Mouse (Mus musculus): ENCODE results near the gene Hdx. TPM values are rescaled to one million over a fixed set of nuclear protein-coding genes. Genes with fewer than 3 reads are reported as not detected.

The Hdx gene
- polyA plus RNA-seq, 2 experiments, result 0.65 to 1.3 TPM

DNA sequence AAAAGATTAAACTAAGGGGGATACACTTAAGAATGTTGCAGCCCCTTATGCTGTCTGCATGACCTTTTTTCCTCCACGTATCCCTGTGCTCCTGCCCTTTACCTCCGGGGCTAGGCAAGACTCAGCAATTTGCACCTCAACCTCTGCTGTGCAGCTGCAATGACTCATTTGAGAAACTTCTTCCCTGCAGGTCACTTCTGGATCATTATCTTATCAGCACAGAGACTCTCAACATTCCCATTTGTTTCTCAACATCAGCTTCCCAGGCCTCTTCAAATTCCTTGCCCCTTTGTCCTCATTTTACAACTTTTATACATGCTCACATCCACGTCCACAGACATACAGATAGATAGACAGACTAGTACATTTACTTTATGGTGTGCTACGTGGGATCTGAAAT, 51.9 kb downstream of the Hdx start:
- ATAC-seq (ENCODE audit: low FRiP score, low read depth) (no peak), DNase-seq (ENCODE audit: low spot score) (no peak)
- Histone ChIP-seq H3K4me1 (ENCODE audit: control insufficient read depth, insufficient read depth, low read length) (no peaks in the 10 kb centered on the region), H3K36me3 (ENCODE audit: control insufficient read depth, insufficient read depth, low read length) (no peaks in the 10 kb centered on the region), H3K27me3 (ENCODE audit: control insufficient read depth, insufficient read depth, low read length) (no peaks in the 10 kb centered on the region), H3K4me2 (replicated peaks; ENCODE audit: low read depth, low read length, severe bottlenecking) (no peak overlapping the region), H3K4me3 (replicated peaks; ENCODE audit: low read length) (no peak overlapping the region), H3K27ac (replicated peaks; ENCODE audit: low read depth, low read length) (no peak overlapping the region), H3K9ac (ENCODE audit: low read depth, low read length, severe bottlenecking) (no peak overlapping the region), H3K9me3 (ENCODE audit: control insufficient read depth, low read length) (no peaks in the 10 kb centered on the region)
- TF ChIP-seq POLR2A (IDR thresholded peaks at IDR 0.05; ENCODE audit: borderline replicate concordance, extremely low read depth, insufficient read depth, insufficient read length), result no peak
- 77% methylated on average over 4 of the region's 4 CpGs for WGBS

DNA sequence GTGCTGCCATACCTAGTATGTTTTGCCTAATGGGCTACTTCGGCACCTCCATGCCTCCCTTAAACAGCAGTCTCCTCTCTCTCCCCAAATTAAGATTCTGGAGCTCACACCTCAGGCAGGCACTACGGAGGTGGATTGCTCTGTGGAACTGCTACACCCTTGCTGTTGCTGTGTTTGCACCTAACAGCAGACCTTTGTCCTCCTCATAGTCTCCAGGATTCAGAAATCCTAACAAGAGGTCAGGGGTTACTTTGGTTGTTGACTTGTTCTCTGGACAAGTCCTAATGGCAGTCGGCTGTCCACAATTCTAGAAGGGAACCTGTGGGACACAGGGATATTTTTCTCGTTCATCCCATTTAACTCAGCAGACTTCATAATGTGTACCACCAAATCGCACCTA, 56.3 kb downstream of the Hdx start:
- Histone ChIP-seq H3K27me3 (ENCODE audit: control insufficient read depth, insufficient read depth, low read length) (no peaks in the 10 kb centered on the region), H3K4me2 (replicated peaks; ENCODE audit: low read depth, low read length, severe bottlenecking) (no peak overlapping the region), H3K9ac (ENCODE audit: low read depth, low read length, severe bottlenecking) (no peak overlapping the region), H3K4me1 (ENCODE audit: control insufficient read depth, insufficient read depth, low read length) (no peaks in the 10 kb centered on the region), H3K9me3 (ENCODE audit: control insufficient read depth, low read length) (no peaks in the 10 kb centered on the region), H3K27ac (replicated peaks; ENCODE audit: low read depth, low read length) (no peak overlapping the region), H3K4me3 (replicated peaks; ENCODE audit: low read length) (no peak overlapping the region), H3K36me3 (ENCODE audit: control insufficient read depth, insufficient read depth, low read length) (no peaks in the 10 kb centered on the region)
- no peak for TF ChIP-seq POLR2A (IDR thresholded peaks at IDR 0.05; ENCODE audit: borderline replicate concordance, extremely low read depth, insufficient read depth, insufficient read length)
- DNase-seq (ENCODE audit: low spot score), result no peak
- WGBS, result 88% methylated on average over 5 of the region's 5 CpGs
- no peak for ATAC-seq (ENCODE audit: low FRiP score, low read depth)

DNA sequence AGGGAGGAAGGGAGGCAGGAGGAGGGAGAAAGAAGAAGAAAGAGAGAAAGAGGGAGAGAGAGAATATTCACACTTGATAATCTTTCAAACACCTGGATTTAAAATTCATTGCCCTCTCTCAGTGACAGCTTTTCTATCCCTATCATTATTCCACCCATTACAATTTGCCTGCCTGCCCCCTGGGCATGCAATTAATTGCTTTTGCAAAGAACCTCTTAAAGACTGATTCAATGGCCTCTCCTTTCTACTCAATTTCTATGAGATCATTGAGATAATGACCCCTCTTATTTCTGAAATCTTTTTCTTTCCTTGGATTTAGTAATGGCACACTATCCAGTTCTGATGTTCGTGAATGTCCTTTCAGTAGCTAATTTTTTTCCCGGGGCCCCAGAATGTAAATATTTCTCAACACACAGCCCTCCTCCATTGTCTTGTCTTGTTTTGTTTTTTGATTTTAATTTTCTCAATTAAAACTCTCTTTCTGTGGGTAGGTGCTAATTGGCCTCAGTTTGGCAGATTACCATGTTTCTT, 99.2 kb downstream of the Hdx start:
- Histone ChIP-seq H3K27me3 (ENCODE audit: control insufficient read depth, insufficient read depth, low read length) (no peaks in the 10 kb centered on the region), H3K9me3 (ENCODE audit: control insufficient read depth, low read length) (no peaks in the 10 kb centered on the region), H3K4me3 (replicated peaks; ENCODE audit: low read length) (no peak overlapping the region), H3K4me2 (replicated peaks; ENCODE audit: low read depth, low read length, severe bottlenecking) (no peak overlapping the region), H3K4me1 (ENCODE audit: control insufficient read depth, insufficient read depth, low read length) (no peaks in the 10 kb centered on the region), H3K9ac (ENCODE audit: low read depth, low read length, severe bottlenecking) (no peak overlapping the region), H3K36me3 (ENCODE audit: control insufficient read depth, insufficient read depth, low read length) (no peaks in the 10 kb centered on the region), H3K27ac (replicated peaks; ENCODE audit: low read depth, low read length) (no peak overlapping the region)
- WGBS, result 94% methylated on average over 2 of the region's 2 CpGs
- no peak for DNase-seq (ENCODE audit: low spot score)
- TF ChIP-seq POLR2A (IDR thresholded peaks at IDR 0.05; ENCODE audit: borderline replicate concordance, extremely low read depth, insufficient read depth, insufficient read length), result no peak
- no peak for ATAC-seq (ENCODE audit: low FRiP score, low read depth)

DNA sequence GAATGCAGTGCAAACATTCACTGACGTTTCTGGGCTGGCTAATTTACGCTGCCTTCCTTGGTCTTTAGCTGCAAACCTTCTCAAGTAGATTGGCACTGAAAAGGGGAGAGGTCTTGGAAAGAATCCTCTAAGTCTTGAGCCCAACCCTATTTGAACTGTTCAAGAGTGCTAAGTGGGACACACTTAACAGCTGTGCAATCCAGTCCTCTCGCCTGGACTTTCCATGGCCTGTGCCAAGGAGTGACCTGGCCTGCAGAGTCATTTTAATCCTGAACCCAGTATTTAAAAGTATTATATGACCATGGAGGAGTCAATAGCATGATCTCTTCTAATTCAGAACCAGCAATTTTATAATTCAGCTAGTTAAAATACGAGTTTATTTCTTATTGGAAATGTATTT, 109.3 kb downstream of the Hdx start:
- no peaks in the 10 kb centered on the region for H3K4me1 ChIP-seq (ENCODE audit: control insufficient read depth, insufficient read depth, low read length)
- TF ChIP-seq POLR2A (IDR thresholded peaks at IDR 0.05; ENCODE audit: borderline replicate concordance, extremely low read depth, insufficient read depth, insufficient read length), result no peak
- H3K9ac ChIP-seq (ENCODE audit: low read depth, low read length, severe bottlenecking), result no peak overlapping the region
- no peak for DNase-seq (ENCODE audit: low spot score)
- 70% methylated on average over 4 of the region's 4 CpGs for WGBS
- no peak for ATAC-seq (ENCODE audit: low FRiP score, low read depth)
- no peak overlapping the region for H3K4me2 ChIP-seq (replicated peaks; ENCODE audit: low read depth, low read length, severe bottlenecking)
- H3K27ac ChIP-seq (replicated peaks; ENCODE audit: low read depth, low read length), result no peak overlapping the region
- H3K9me3 ChIP-seq (ENCODE audit: control insufficient read depth, low read length), result no peaks in the 10 kb centered on the region
- no peaks in the 10 kb centered on the region for H3K36me3 ChIP-seq (ENCODE audit: control insufficient read depth, insufficient read depth, low read length)
- no peaks in the 10 kb centered on the region for H3K27me3 ChIP-seq (ENCODE audit: control insufficient read depth, insufficient read depth, low read length)
- no peak overlapping the region for H3K4me3 ChIP-seq (replicated peaks; ENCODE audit: low read length)

DNA sequence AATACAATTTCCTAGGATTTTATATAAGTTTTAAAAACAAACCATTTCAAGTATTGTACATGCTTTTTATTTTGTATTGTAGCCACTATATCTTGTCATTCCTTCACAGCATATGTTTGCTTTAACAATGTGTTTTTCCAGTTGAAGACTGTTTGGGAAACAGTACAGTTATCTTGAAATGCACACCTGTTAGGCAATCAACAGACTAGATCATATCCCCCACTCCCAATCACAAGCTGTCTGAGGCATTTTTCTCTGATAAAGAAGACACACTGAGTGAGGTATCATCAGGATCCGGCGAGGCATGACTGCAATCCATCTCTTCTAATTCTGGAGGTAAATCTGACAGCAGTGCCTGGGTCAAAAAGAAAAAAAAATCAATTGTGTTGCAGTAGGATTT, 119.8 kb downstream of the Hdx start:
- no peak for DNase-seq (ENCODE audit: low spot score)
- Histone ChIP-seq H3K4me1 (ENCODE audit: control insufficient read depth, insufficient read depth, low read length) (no peaks in the 10 kb centered on the region), H3K4me3 (replicated peaks; ENCODE audit: low read length) (no peak overlapping the region), H3K9me3 (ENCODE audit: control insufficient read depth, low read length) (no peaks in the 10 kb centered on the region), H3K27ac (replicated peaks; ENCODE audit: low read depth, low read length) (no peak overlapping the region), H3K4me2 (replicated peaks; ENCODE audit: low read depth, low read length, severe bottlenecking) (no peak overlapping the region), H3K9ac (ENCODE audit: low read depth, low read length, severe bottlenecking) (no peak overlapping the region), H3K27me3 (ENCODE audit: control insufficient read depth, insufficient read depth, low read length) (no peaks in the 10 kb centered on the region), H3K36me3 (ENCODE audit: control insufficient read depth, insufficient read depth, low read length) (no peaks in the 10 kb centered on the region)
- no peak for TF ChIP-seq POLR2A (IDR thresholded peaks at IDR 0.05; ENCODE audit: borderline replicate concordance, extremely low read depth, insufficient read depth, insufficient read length)
- ATAC-seq (ENCODE audit: low FRiP score, low read depth), result no peak
- 84% methylated on average over 2 of the region's 2 CpGs for WGBS

DNA sequence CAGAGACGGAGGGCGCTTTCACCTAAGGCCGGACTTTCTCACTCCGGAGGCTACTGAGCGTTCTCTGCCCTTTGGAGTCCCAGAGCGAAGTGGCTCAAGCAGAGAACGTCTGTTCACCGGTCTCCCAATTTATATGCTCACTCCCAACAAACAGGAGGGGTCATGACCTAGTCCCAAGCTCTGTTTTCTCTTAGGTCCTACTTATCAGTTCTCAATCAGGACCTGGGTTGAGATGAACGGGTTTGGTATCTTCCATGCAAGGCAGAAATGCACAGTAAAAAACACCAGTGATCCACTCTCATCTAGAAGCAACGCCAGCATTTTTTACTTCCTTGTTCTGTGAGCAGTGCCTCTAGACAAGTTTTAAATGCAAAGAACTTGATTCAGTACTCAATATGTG, 159.0 kb downstream of the Hdx start, which contains the start of gene Rps6ka6:
Gene Rps6ka6 (minus strand): TSS at position 101 of the 400 bp plus-strand sequence.
- ATAC-seq (ENCODE audit: low FRiP score, low read depth) (no peak), DNase-seq (ENCODE audit: low spot score) (no peak)
- H3K4me3 ChIP-seq (replicated peaks; ENCODE audit: low read length), result no peak within 1 kb of the TSS
- H3K27me3 ChIP-seq (ENCODE audit: control insufficient read depth, insufficient read depth, low read length), result no peaks in the 10 kb centered on the region
- no peaks in the 10 kb centered on the region for H3K36me3 ChIP-seq (ENCODE audit: control insufficient read depth, insufficient read depth, low read length)
- H3K9me3 ChIP-seq (ENCODE audit: control insufficient read depth, low read length), result no peaks in the 10 kb centered on the region
- H3K4me2 ChIP-seq (replicated peaks; ENCODE audit: low read depth, low read length, severe bottlenecking), result no peak within 1 kb of the TSS
- no peak within 1 kb of the TSS for H3K27ac ChIP-seq (replicated peaks; ENCODE audit: low read depth, low read length)
- H3K9ac ChIP-seq (ENCODE audit: low read depth, low read length, severe bottlenecking), result no peak within 1 kb of the TSS
- 57% methylated on average over 10 of the region's 10 CpGs for WGBS
- TF ChIP-seq POLR2A (IDR thresholded peaks at IDR 0.05; ENCODE audit: borderline replicate concordance, extremely low read depth, insufficient read depth, insufficient read length), result no peak
- H3K4me1 ChIP-seq (ENCODE audit: control insufficient read depth, insufficient read depth, low read length), result no peaks in the 10 kb centered on the region

Other genes starting within 250 kb of the Hdx start
- 6.5 and 7.2 TPM in 2 replicates for gene Rps6ka6, start 159.1 kb downstream of the Hdx start, polyA plus RNA-seq (2012; rRNA removed)
- gene Rps6ka6, start 159.1 kb downstream of the Hdx start, polyA plus RNA-seq (2014; fragmentation: Nextera tagmentation; extraction: Ambion mirVana), result 21.2 and 23.2 TPM in 2 replicates
- gene Gm45194, start 194.3 kb upstream of the Hdx start, polyA plus RNA-seq (2012; rRNA removed), result 0.15 and 0.19 TPM in 2 replicates
- gene Gm45194, start 194.3 kb upstream of the Hdx start, polyA plus RNA-seq (2014; fragmentation: Nextera tagmentation; extraction: Ambion mirVana), result 1.7 TPM in 2 replicates

Data from limb, embryonic 14.5 days (tissue).